Mouse (Mus musculus): ENCODE measurements at regions not wholly inside any gene's neighbourhood (a gene's known extent, or its start where the extent isn't known, plus 50 kb on each side); places are given as distances from the start of the nearest gene placed in this dataset.
"Not testable (repeated sequence)": the region's sequence is repeated elsewhere in the genome, so short reads cannot be mapped to it uniquely, and the experiment has no call there.

DNA sequence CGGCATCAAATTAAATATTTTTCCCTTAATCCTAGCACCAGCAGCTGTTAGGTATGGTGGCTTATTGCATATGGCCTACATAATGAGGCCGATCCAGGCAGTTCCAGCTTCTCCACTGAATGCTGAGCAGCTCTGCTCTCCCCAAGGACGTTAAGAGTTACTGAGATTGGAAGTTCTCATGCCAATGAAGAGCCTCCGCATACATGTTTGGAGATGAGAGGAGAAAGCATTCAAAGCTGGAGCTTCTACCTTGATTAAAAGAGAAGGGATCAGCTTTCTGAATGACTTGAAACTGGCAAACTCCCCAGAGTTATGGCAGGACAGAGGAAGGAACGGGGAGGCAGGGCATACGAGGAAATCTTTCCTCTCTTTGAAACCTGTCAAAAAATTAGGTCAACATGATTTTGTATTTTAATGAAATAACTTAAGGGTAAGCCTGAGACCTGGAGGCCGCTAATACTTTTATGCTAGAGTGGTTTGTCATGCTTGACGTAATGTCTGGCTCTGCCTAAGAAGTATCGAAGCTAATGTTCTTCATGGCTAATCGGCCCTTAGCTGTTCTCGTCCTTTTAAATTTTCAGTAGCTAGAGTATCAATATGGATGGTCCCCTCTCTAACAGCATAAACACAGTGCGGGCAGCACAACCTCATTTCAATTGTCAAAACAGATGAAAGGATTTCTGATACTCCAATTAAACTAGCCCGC, 489.0 kb upstream of the Stxbp6 start:
- H3K9ac ChIP-seq (ENCODE audit: low read depth, low read length) = no peak overlapping the region
- ATAC-seq = no peak
- H3K27me3 ChIP-seq (replicated peaks; ENCODE audit: control insufficient read depth, insufficient read depth, low read length) = no peaks in the 10 kb centered on the region
- WGBS = 83% methylated on average over 13 of the region's 13 CpGs
- no peaks in the 10 kb centered on the region for H3K4me1 ChIP-seq (replicated peaks; ENCODE audit: control insufficient read depth, insufficient read depth, low read length)
- H3K27ac ChIP-seq (ENCODE audit: low read depth, low read length) = no peak overlapping the region
- no peak overlapping the region for H3K4me3 ChIP-seq (ENCODE audit: low read depth, low read length)
- no peak overlapping the region for H3K4me2 ChIP-seq (replicated peaks; ENCODE audit: low read depth)
- no peaks in the 10 kb centered on the region for H3K36me3 ChIP-seq (ENCODE audit: control insufficient read depth, insufficient read depth)
- no peak for TF ChIP-seq CTCF (IDR thresholded peaks at IDR 0.05; ENCODE audit: low read depth)
- no peaks in the 10 kb centered on the region for H3K9me3 ChIP-seq (ENCODE audit: control insufficient read depth)

- Histone ChIP-seq H3K9ac (ENCODE audit: low read depth, low read length) (no peak overlapping the region), H3K4me3 (ENCODE audit: low read depth, low read length) (no peak overlapping the region), H3K27me3 (replicated peaks; ENCODE audit: control insufficient read depth, insufficient read depth, low read length) (no peaks in the 10 kb centered on the region), H3K27ac (ENCODE audit: low read depth, low read length) (no peak overlapping the region), H3K4me1 (replicated peaks; ENCODE audit: control insufficient read depth, insufficient read depth, low read length) (no peaks in the 10 kb centered on the region), H3K4me2 (replicated peaks; ENCODE audit: low read depth) (no peak overlapping the region), H3K36me3 (ENCODE audit: control insufficient read depth, insufficient read depth) (no peaks in the 10 kb centered on the region), H3K9me3 (ENCODE audit: control insufficient read depth) (no peaks in the 10 kb centered on the region)
- WGBS = 43% methylated on average over 1 of the region's 1 CpGs
- ATAC-seq = no peak
- no peak for TF ChIP-seq CTCF (IDR thresholded peaks at IDR 0.05; ENCODE audit: low read depth)
Observed at GRCm38 (mm10) chr12:45562637-45563220, 488.2 kb upstream of the Stxbp6 start.

DNA sequence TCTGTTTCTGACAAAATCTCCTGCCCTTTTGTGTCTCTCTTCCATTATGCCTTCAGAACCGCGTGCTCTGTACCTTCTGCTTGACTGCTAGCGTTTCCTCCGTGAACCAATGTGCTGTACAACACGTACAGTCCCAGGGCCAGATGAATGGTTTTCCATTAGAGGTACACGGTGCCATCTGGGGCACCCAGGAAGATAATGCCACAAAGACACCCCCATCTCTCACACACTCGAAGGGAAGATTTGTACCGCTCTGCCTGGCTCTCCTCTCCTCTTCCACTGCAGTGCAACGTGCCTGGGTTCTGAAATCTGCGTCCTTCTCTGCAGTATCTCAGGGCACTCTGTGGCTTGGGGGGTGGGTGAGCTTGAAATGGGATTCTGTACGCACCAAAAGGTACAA, 487.4 kb upstream of the Stxbp6 start:
- Histone ChIP-seq H3K4me1 (replicated peaks; ENCODE audit: control insufficient read depth, insufficient read depth, low read length) (no peaks in the 10 kb centered on the region), H3K27me3 (replicated peaks; ENCODE audit: control insufficient read depth, insufficient read depth, low read length) (no peaks in the 10 kb centered on the region), H3K36me3 (ENCODE audit: control insufficient read depth, insufficient read depth) (no peaks in the 10 kb centered on the region), H3K9ac (ENCODE audit: low read depth, low read length) (no peak overlapping the region), H3K4me2 (replicated peaks; ENCODE audit: low read depth) (no peak overlapping the region), H3K4me3 (ENCODE audit: low read depth, low read length) (no peak overlapping the region), H3K9me3 (ENCODE audit: control insufficient read depth) (no peaks in the 10 kb centered on the region), H3K27ac (ENCODE audit: low read depth, low read length) (no peak overlapping the region)
- no peak for ATAC-seq
- no peak for TF ChIP-seq CTCF (IDR thresholded peaks at IDR 0.05; ENCODE audit: low read depth)
- 73% methylated on average over 11 of the region's 11 CpGs for WGBS

DNA sequence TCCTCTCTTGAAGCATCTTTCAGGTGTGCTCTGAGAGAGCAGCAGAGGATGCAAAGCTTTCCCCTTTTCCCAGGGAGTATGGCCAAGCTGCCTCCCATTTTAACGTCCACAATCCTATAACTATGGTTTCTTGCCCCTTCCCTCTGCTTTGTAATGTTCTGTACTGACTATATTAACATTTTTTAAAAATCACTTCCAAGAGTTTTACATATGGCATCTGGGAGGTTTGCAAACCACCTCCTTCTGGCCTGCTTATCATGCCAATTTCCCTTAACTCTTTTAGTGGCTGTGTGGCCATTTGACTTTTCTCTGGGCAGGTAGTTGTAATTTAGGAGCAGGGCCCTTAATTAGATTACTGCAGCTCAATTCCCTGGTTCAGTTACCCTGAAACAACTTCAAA, 486.9 kb upstream of the Stxbp6 start:
- WGBS = 25% methylated on average over 1 of the region's 1 CpGs
- H3K4me3 ChIP-seq (ENCODE audit: low read depth, low read length) = no peak overlapping the region
- no peak overlapping the region for H3K9ac ChIP-seq (ENCODE audit: low read depth, low read length)
- no peak for TF ChIP-seq CTCF (IDR thresholded peaks at IDR 0.05; ENCODE audit: low read depth)
- H3K9me3 ChIP-seq (ENCODE audit: control insufficient read depth) = no peaks in the 10 kb centered on the region
- no peak for ATAC-seq
- no peaks in the 10 kb centered on the region for H3K27me3 ChIP-seq (replicated peaks; ENCODE audit: control insufficient read depth, insufficient read depth, low read length)
- H3K36me3 ChIP-seq (ENCODE audit: control insufficient read depth, insufficient read depth) = no peaks in the 10 kb centered on the region
- no peak overlapping the region for H3K4me2 ChIP-seq (replicated peaks; ENCODE audit: low read depth)
- H3K4me1 ChIP-seq (replicated peaks; ENCODE audit: control insufficient read depth, insufficient read depth, low read length) = no peaks in the 10 kb centered on the region
- H3K27ac ChIP-seq (ENCODE audit: low read depth, low read length) = no peak overlapping the region

GRCm38 (mm10) chr12:45549906-45550305, 475.4 kb upstream of the Stxbp6 start:
- H3K4me2 ChIP-seq (replicated peaks; ENCODE audit: low read depth); H3K27ac ChIP-seq (ENCODE audit: low read depth, low read length); H3K36me3 ChIP-seq (ENCODE audit: control insufficient read depth, insufficient read depth); H3K4me1 ChIP-seq (replicated peaks; ENCODE audit: control insufficient read depth, insufficient read depth, low read length); H3K27me3 ChIP-seq (replicated peaks; ENCODE audit: control insufficient read depth, insufficient read depth, low read length); ATAC-seq; H3K9me3 ChIP-seq (ENCODE audit: control insufficient read depth); H3K4me3 ChIP-seq (ENCODE audit: low read depth, low read length); H3K9ac ChIP-seq (ENCODE audit: low read depth, low read length): not testable (repeated sequence)
- 80% methylated on average over 5 of the region's 5 CpGs for WGBS

- H3K4me2 ChIP-seq (replicated peaks; ENCODE audit: low read depth) = no peak overlapping the region
Observed at GRCm38 (mm10) chr12:45519554-45519953, 445.0 kb upstream of the Stxbp6 start.

More at GRCm38 (mm10) chr12:45519554-45519953, 445.0 kb upstream of the Stxbp6 start:
- no peak for ATAC-seq
- Histone ChIP-seq H3K9me3 (ENCODE audit: control insufficient read depth) (no peaks in the 10 kb centered on the region), H3K4me1 (replicated peaks; ENCODE audit: control insufficient read depth, insufficient read depth, low read length) (no peaks in the 10 kb centered on the region), H3K36me3 (ENCODE audit: control insufficient read depth, insufficient read depth) (no peaks in the 10 kb centered on the region), H3K4me3 (ENCODE audit: low read depth, low read length) (no peak overlapping the region), H3K27ac (ENCODE audit: low read depth, low read length) (no peak overlapping the region), H3K27me3 (replicated peaks; ENCODE audit: control insufficient read depth, insufficient read depth, low read length) (no peaks in the 10 kb centered on the region), H3K9ac (ENCODE audit: low read depth, low read length) (no peak overlapping the region)
- no peak for TF ChIP-seq CTCF (IDR thresholded peaks at IDR 0.05; ENCODE audit: low read depth)

All from intestine, postnatal 0 days (tissue).